Mouse (Mus musculus) thymus, adult 2 months (tissue): ENCODE measurements around the gene Fndc3b.

Source experiments
- CTCF ChIP-seq: fragments of 200-500 bp; IDR thresholded peaks from 2 replicates; pipeline ENCODE4 v1.5.1; 2012; ENCODE audit warnings: mild to moderate bottlenecking, control low read depth, low read length, moderate library complexity, borderline replicate concordance; ENCODE audit not compliant: control insufficient read depth, poor library complexity, insufficient read depth; ENCODE audit errors: extremely low read depth
- POLR2A ChIP-seq: fragments of 200-500 bp; IDR thresholded peaks from 2 replicates; pipeline ENCODE4 v1.6.1; 2012; ENCODE audit warnings: mild to moderate bottlenecking, low read length, control low read depth, moderate library complexity; ENCODE audit not compliant: control insufficient read depth, poor library complexity, insufficient read depth; ENCODE audit errors: extremely low read depth

GRCm38 (mm10) chr3:27478563-27479156 is 232.4 kb downstream of the Fndc3b start:
- no peak for TF ChIP-seq CTCF
- TF ChIP-seq POLR2A: no peak
